Mouse (Mus musculus): ENCODE measurements around the gene Fut1. TPM values are rescaled to one million over a fixed set of nuclear protein-coding genes. Genes with fewer than 3 reads are reported as not detected.

Gene Fut1
- polyA plus RNA-seq, 1 experiment = 0.71 TPM

- H3K27me3 ChIP-seq (ENCODE audit: control insufficient read depth, insufficient read depth, low read length) = no peaks in the 10 kb centered on the region
- DNase-seq (ENCODE audit: low read depth in 1 of 2, low spot score in 2 of 2) = no peak
- peaks cover 6% of the 10 kb centered on the region; the same call in 1 of the 2 replicates for H3K4me1 ChIP-seq (ENCODE audit: control insufficient read depth, insufficient read depth, insufficient read length)
- peak overlapping the region; percentile 43 for H3K4me3 ChIP-seq (ENCODE audit: extremely low read depth, insufficient read depth, insufficient read length)
- 41% methylated on average over 16 of the region's 16 CpGs for WGBS
- H3K27ac ChIP-seq (ENCODE audit: insufficient read depth, low read length) = no peak overlapping the region
- H3K36me3 ChIP-seq (ENCODE audit: control insufficient read depth, insufficient read depth, low read length) = no peaks in the 10 kb centered on the region
- TF ChIP-seq POLR2A (IDR thresholded peaks at IDR 0.05; ENCODE audit: low read depth, low read length) = no peak
- TF ChIP-seq CTCF (IDR thresholded peaks at IDR 0.05; ENCODE audit: extremely low read depth, insufficient read depth, insufficient read length, insufficient replicate concordance) = no peak
Measured at GRCm38 (mm10) chr7:45642503-45643255, 25.6 kb downstream of the Fut1 start.

- DNase-seq (ENCODE audit: low read depth in 1 of 2, low spot score in 2 of 2) = peak; percentile 74 to 79
- Histone ChIP-seq H3K27me3 (ENCODE audit: control insufficient read depth, insufficient read depth, low read length) (no peaks in the 10 kb centered on the region), H3K36me3 (ENCODE audit: control insufficient read depth, insufficient read depth, low read length) (no peaks in the 10 kb centered on the region), H3K4me1 (ENCODE audit: control insufficient read depth, insufficient read depth, insufficient read length) (peaks cover 6% of the 10 kb centered on the region; the same call in 1 of the 2 replicates), H3K4me3 (ENCODE audit: extremely low read depth, insufficient read depth, insufficient read length) (peak overlapping the region; percentile 43; the same call in 1 of the 2 replicates), H3K27ac (ENCODE audit: insufficient read depth, low read length) (no peak overlapping the region)
- no peak for TF ChIP-seq CTCF (IDR thresholded peaks at IDR 0.05; ENCODE audit: extremely low read depth, insufficient read depth, insufficient read length, insufficient replicate concordance)
- peak; percentile 4; the same call in 1 of the 2 replicates for TF ChIP-seq POLR2A (IDR thresholded peaks at IDR 0.05; ENCODE audit: low read depth, low read length)
- 14% methylated on average over 28 of the region's 28 CpGs for WGBS
Measured at GRCm38 (mm10) chr7:45643441-45644178, 26.5 kb downstream of the Fut1 start.

DNA sequence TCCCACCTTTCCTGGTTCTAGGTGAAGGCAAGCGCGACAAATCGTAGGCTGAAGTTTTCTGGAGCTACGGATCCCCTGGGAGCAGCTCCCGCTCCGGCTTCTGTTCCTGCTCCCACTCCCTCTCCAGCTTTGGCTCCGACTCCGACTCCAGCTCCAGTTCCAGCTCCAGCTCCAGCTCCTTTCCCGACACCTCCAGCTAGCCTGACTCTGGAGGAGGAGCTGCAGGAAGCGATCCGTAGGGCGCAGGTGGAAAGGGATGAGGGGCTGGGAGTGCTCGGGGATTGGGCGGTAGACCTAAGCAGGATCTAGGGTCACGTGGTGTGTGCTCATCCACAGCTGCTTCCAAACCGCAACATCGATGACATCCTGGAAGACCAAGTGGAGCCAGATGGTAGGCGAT, 27.1 kb downstream of the Fut1 start:
- H3K36me3 ChIP-seq (ENCODE audit: control insufficient read depth, insufficient read depth, low read length) = no peaks in the 10 kb centered on the region
- H3K27me3 ChIP-seq (ENCODE audit: control insufficient read depth, insufficient read depth, low read length) = no peaks in the 10 kb centered on the region
- TF ChIP-seq POLR2A (IDR thresholded peaks at IDR 0.05; ENCODE audit: low read depth, low read length) = no peak
- TF ChIP-seq CTCF (IDR thresholded peaks at IDR 0.05; ENCODE audit: extremely low read depth, insufficient read depth, insufficient read length, insufficient replicate concordance) = no peak
- DNase-seq (ENCODE audit: low read depth in 1 of 2, low spot score in 2 of 2) = no peak
- peaks cover 6% of the 10 kb centered on the region; the same call in 1 of the 2 replicates for H3K4me1 ChIP-seq (ENCODE audit: control insufficient read depth, insufficient read depth, insufficient read length)
- no peak overlapping the region for H3K27ac ChIP-seq (ENCODE audit: insufficient read depth, low read length)
- 61% methylated on average over 18 of the region's 18 CpGs for WGBS
- no peak overlapping the region for H3K4me3 ChIP-seq (ENCODE audit: extremely low read depth, insufficient read depth, insufficient read length)

- TF ChIP-seq CTCF (IDR thresholded peaks at IDR 0.05; ENCODE audit: extremely low read depth, insufficient read depth, insufficient read length, insufficient replicate concordance) = no peak
- no peak for TF ChIP-seq POLR2A (IDR thresholded peaks at IDR 0.05; ENCODE audit: low read depth, low read length)
- Histone ChIP-seq H3K27ac (ENCODE audit: insufficient read depth, low read length) (no peak overlapping the region), H3K27me3 (ENCODE audit: control insufficient read depth, insufficient read depth, low read length) (no peaks in the 10 kb centered on the region), H3K4me3 (ENCODE audit: extremely low read depth, insufficient read depth, insufficient read length) (no peak overlapping the region), H3K4me1 (ENCODE audit: control insufficient read depth, insufficient read depth, insufficient read length) (peaks cover 6% of the 10 kb centered on the region; the same call in 1 of the 2 replicates), H3K36me3 (ENCODE audit: control insufficient read depth, insufficient read depth, low read length) (no peaks in the 10 kb centered on the region)
- WGBS = 71% methylated on average over 6 of the region's 6 CpGs
- DNase-seq (ENCODE audit: low read depth in 1 of 2, low spot score in 2 of 2) = no peak
Measured at GRCm38 (mm10) chr7:45644872-45645590, 27.9 kb downstream of the Fut1 start.

DNA sequence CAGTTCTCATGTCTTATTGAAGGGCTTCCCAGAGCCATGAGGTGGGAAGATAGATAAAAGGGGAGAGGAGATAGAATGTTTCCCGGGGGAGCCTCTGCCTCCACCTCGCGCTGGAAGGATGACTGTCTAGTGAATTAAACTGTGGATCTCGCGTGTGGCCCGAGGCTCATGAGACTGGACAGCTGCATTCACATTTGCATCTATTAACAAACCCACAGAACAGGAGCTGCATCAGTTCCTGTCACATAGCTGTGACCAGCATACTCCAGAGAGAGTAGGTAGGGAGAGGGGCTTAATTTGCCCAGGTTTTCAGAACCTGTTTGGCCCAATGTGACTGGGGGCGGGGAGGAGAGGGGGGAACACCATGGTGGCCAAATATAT, 28.5 kb downstream of the Fut1 start:
- no peak overlapping the region for H3K4me3 ChIP-seq (ENCODE audit: extremely low read depth, insufficient read depth, insufficient read length)
- no peak overlapping the region for H3K27ac ChIP-seq (ENCODE audit: insufficient read depth, low read length)
- TF ChIP-seq CTCF (IDR thresholded peaks at IDR 0.05; ENCODE audit: extremely low read depth, insufficient read depth, insufficient read length, insufficient replicate concordance) = no peak
- no peak for TF ChIP-seq POLR2A (IDR thresholded peaks at IDR 0.05; ENCODE audit: low read depth, low read length)
- peaks cover 6% of the 10 kb centered on the region; the same call in 1 of the 2 replicates for H3K4me1 ChIP-seq (ENCODE audit: control insufficient read depth, insufficient read depth, insufficient read length)
- no peaks in the 10 kb centered on the region for H3K36me3 ChIP-seq (ENCODE audit: control insufficient read depth, insufficient read depth, low read length)
- no peaks in the 10 kb centered on the region for H3K27me3 ChIP-seq (ENCODE audit: control insufficient read depth, insufficient read depth, low read length)
- WGBS = 88% methylated on average over 7 of the region's 7 CpGs
- DNase-seq (ENCODE audit: low read depth in 1 of 2, low spot score in 2 of 2) = no peak

- no peaks in the 10 kb centered on the region for H3K27me3 ChIP-seq (ENCODE audit: control insufficient read depth, insufficient read depth, low read length)
- no peaks in the 10 kb centered on the region for H3K36me3 ChIP-seq (ENCODE audit: control insufficient read depth, insufficient read depth, low read length)
- no peak for DNase-seq (ENCODE audit: low read depth in 1 of 2, low spot score in 2 of 2)
- 83% methylated on average over 4 of the region's 4 CpGs for WGBS
- H3K27ac ChIP-seq (ENCODE audit: insufficient read depth, low read length) = no peak overlapping the region
- H3K4me3 ChIP-seq (ENCODE audit: extremely low read depth, insufficient read depth, insufficient read length) = no peak overlapping the region
- H3K4me1 ChIP-seq (ENCODE audit: control insufficient read depth, insufficient read depth, insufficient read length) = peaks cover 6% of the 10 kb centered on the region; the same call in 1 of the 2 replicates
- TF ChIP-seq POLR2A (IDR thresholded peaks at IDR 0.05; ENCODE audit: low read depth, low read length) = no peak
- no peak for TF ChIP-seq CTCF (IDR thresholded peaks at IDR 0.05; ENCODE audit: extremely low read depth, insufficient read depth, insufficient read length, insufficient replicate concordance)
Measured at GRCm38 (mm10) chr7:45646671-45647070, 29.6 kb downstream of the Fut1 start.

Measured in spleen, adult 2 months (tissue).